Mouse (Mus musculus) stomach, postnatal 0 days (tissue): Measurements from ENCODE around the gene Fezf1. TPM values are rescaled to one million over a fixed set of nuclear protein-coding genes. Genes with fewer than 3 reads are reported as not detected.

Experiments
- ATAC-seq: fragments of 200-750 bp; cut with Nextera tagmentation; 2 replicates; pipeline ENCODE4 v1.8.0; 2017; ENCODE audit not compliant: low FRiP score, low TSS enrichment
- DNase-seq: peaks from one replicate; pipeline ENCODE4 v3.0.0-alpha.2; 2016; ENCODE audit warnings: low spot score
- H3K27ac ChIP-seq: fragments of 300-500 bp; sonication (generic); replicated peaks from 2 replicates; pipeline ENCODE4 v1.5.1; 2014; ENCODE audit warnings: mild to moderate bottlenecking, control low read depth
- H3K27me3 ChIP-seq: fragments of 300-500 bp; sonication (generic); 2 replicates; pipeline ENCODE4 v1.6.1; 2014; ENCODE audit warnings: low read length; ENCODE audit not compliant: control insufficient read depth, insufficient read depth
- H3K36me3 ChIP-seq: fragments of 300-500 bp; sonication (generic); 2 replicates; pipeline ENCODE4 v1.6.1; 2014; ENCODE audit warnings: low read length, mixed read lengths; ENCODE audit not compliant: control insufficient read depth, insufficient read depth
- H3K4me1 ChIP-seq: fragments of 300-500 bp; sonication (generic); replicated peaks from 2 replicates; pipeline ENCODE4 v1.6.1; 2014; ENCODE audit warnings: antibody characterized with exemption; ENCODE audit not compliant: control insufficient read depth, insufficient read depth
- H3K4me2 ChIP-seq: fragments of 300-500 bp; sonication (generic); replicated peaks from 2 replicates; pipeline ENCODE4 v1.6.1; 2014; ENCODE audit warnings: low read depth, mild to moderate bottlenecking, control low read depth, moderate library complexity
- H3K4me3 ChIP-seq: fragments of 300-500 bp; sonication (generic); 2 replicates; pipeline ENCODE4 v1.5.1; 2014; ENCODE audit warnings: low read depth, low read length, control low read depth
- H3K9ac ChIP-seq: fragments of 300-500 bp; sonication (generic); 2 replicates; pipeline ENCODE4 v1.6.1; 2014; ENCODE audit warnings: mild to moderate bottlenecking, low read length, control low read depth, mixed read lengths
- H3K9me3 ChIP-seq: fragments of 300-500 bp; sonication (generic); 2 replicates; pipeline ENCODE4 v1.6.1; 2016; ENCODE audit warnings: low read length; ENCODE audit not compliant: control insufficient read depth
- CTCF ChIP-seq: IDR thresholded peaks from 2 replicates; pipeline ENCODE4 v1.5.1; 2016; ENCODE audit warnings: antibody characterized with exemption, low read depth, mild to moderate bottlenecking, moderate library complexity
- EP300 ChIP-seq: optimal IDR thresholded peaks from 2 replicates; pipeline ENCODE3; 2016; ENCODE audit warnings: antibody characterized with exemption
- whole genome bisulfite sequencing: fragments of 180-500 bp; shearing (Covaris S2); extraction: QIAGEN DNeasy Blood & Tissue Kit; methylation state at CpG from one replicate; pipeline ENCODE4 v1.1.7; 2014; 5-methylcytosine and 5-hydroxymethylcytosine counted together
- polyA plus RNA-seq: library from polyadenylated mRNA; unstranded; fragments of >200 nt; fragmentation: Nextera tagmentation; extraction: Ambion mirVana; gene quantifications from 2 replicates; pipeline ENCODE4 v1.2.1, GENCODE M21; 2015

The Fezf1 gene
- polyA plus RNA-seq, result not detected in 2 replicates

DNA sequence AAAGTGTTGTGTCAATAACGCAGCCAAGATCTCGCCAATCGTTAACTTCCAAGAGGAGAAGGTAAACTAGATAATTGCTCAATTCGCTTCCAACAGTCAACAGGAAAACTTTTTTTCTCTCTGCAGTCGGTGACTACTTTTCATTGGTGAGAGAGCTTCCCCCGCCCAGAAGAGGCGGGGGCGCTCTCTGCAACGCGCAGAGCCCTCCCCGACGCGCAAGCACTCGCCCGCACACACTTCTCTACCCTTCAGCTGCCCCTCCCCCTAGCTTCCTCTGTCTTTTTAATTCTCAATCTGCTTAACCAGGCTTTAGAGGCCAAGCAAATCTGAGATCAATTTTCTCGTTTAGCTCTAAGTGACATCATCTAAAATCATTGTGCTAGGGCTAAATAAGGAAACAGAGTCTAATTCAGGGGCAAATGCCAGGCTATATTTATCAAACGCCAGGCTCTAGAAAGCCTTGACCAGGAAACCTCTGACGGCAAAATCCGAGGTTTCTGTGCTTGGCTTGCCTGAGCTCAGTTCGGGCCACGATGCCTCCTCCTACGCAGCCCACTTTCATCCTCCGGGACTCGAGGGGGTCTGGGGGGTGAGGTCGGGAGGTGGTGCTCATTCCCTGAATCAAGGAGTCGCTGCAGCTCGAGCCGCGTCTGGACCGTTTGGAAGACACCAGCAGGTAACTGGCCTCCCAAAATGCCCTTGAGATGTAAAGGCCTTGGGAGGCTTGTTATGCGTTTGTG lies at the start of gene Fezf1:
Gene Fezf1 (minus strand): TSS at position 50 of the 740 bp plus-strand sequence.
- ATAC-seq, result no peak
- peaks cover 34% of the 10 kb centered on the region for H3K27me3 ChIP-seq
- H3K4me3 ChIP-seq, result peak within 1 kb of the TSS; percentile 30; the same call in 1 of the 2 replicates
- DNase-seq, result no peak
- peak within 1 kb of the TSS; percentile 47 for H3K4me2 ChIP-seq
- H3K36me3 ChIP-seq, result no peaks in the 10 kb centered on the region
- no peak within 1 kb of the TSS for H3K27ac ChIP-seq
- H3K9me3 ChIP-seq, result no peaks in the 10 kb centered on the region
- TF ChIP-seq EP300, result no peak
- TF ChIP-seq CTCF, result no peak
- H3K4me1 ChIP-seq, result no peaks in the 10 kb centered on the region
- no peak within 1 kb of the TSS for H3K9ac ChIP-seq
- WGBS, result 1% methylated on average over 31 of the region's 31 CpGs

DNA sequence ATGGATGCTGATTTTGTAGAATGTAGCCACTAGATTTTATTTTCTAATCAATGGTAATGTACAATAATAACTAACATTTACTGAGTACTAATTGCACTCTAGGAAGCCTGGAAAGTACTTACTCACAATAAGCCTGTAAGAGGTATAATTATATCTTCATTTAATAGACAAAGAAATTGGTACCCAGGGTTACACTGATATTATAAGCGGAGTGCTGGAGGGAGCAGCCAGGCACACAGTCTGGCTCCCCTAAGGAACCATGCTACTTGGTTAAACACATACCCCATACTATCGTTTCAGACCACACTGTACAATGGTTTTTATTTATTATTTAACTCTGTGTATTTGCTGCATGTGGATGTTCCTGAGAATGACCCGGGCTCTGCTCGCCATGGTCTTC lies 46.5 kb upstream of the Fezf1 start:
- 87% methylated on average over 4 of the region's 4 CpGs for WGBS
- Histone ChIP-seq H3K9ac (no peak overlapping the region), H3K4me2 (no peak overlapping the region), H3K9me3 (no peaks in the 10 kb centered on the region), H3K27ac (no peak overlapping the region), H3K4me1 (no peaks in the 10 kb centered on the region), H3K36me3 (no peaks in the 10 kb centered on the region), H3K4me3 (no peak overlapping the region), H3K27me3 (no peaks in the 10 kb centered on the region)
- ATAC-seq (no peak), DNase-seq (no peak)
- TF ChIP-seq CTCF (no peak), EP300 (no peak)

GRCm38 (mm10) chr6:23288752-23289151 lies 40.6 kb upstream of the Fezf1 start:
- Histone ChIP-seq H3K27ac (no peak overlapping the region), H3K36me3 (no peaks in the 10 kb centered on the region), H3K9me3 (no peaks in the 10 kb centered on the region), H3K9ac (no peak overlapping the region), H3K4me3 (no peak overlapping the region), H3K4me1 (no peaks in the 10 kb centered on the region), H3K27me3 (no peaks in the 10 kb centered on the region), H3K4me2 (no peak overlapping the region)
- DNase-seq (no peak), ATAC-seq (peak; percentile 99)
- 60% methylated on average over 4 of the region's 4 CpGs for WGBS
- TF ChIP-seq CTCF (no peak), EP300 (no peak)

- TF ChIP-seq CTCF, result no peak
- no peak for TF ChIP-seq EP300
- Histone ChIP-seq H3K36me3 (no peaks in the 10 kb centered on the region), H3K27ac (no peak overlapping the region), H3K4me2 (no peak overlapping the region), H3K9ac (no peak overlapping the region), H3K4me1 (no peaks in the 10 kb centered on the region), H3K27me3 (no peaks in the 10 kb centered on the region), H3K4me3 (no peak overlapping the region), H3K9me3 (no peaks in the 10 kb centered on the region)
- 75% methylated on average over 9 of the region's 9 CpGs for WGBS
- ATAC-seq, result no peak
- DNase-seq, result no peak
These were observed 33.3 kb upstream of the Fezf1 start for GRCm38 (mm10) chr6:23281514-23281820.

GRCm38 (mm10) chr6:23280811-23281513 lies 32.8 kb upstream of the Fezf1 start:
- H3K4me2 ChIP-seq, result no peak overlapping the region
- H3K36me3 ChIP-seq, result no peaks in the 10 kb centered on the region
- no peaks in the 10 kb centered on the region for H3K4me1 ChIP-seq
- TF ChIP-seq CTCF (no peak), EP300 (no peak)
- DNase-seq, result no peak
- no peak overlapping the region for H3K27ac ChIP-seq
- WGBS, result 64% methylated on average over 15 of the region's 15 CpGs
- ATAC-seq, result no peak
- no peak overlapping the region for H3K9ac ChIP-seq
- H3K9me3 ChIP-seq, result no peaks in the 10 kb centered on the region
- H3K4me3 ChIP-seq, result no peak overlapping the region
- no peaks in the 10 kb centered on the region for H3K27me3 ChIP-seq

DNA sequence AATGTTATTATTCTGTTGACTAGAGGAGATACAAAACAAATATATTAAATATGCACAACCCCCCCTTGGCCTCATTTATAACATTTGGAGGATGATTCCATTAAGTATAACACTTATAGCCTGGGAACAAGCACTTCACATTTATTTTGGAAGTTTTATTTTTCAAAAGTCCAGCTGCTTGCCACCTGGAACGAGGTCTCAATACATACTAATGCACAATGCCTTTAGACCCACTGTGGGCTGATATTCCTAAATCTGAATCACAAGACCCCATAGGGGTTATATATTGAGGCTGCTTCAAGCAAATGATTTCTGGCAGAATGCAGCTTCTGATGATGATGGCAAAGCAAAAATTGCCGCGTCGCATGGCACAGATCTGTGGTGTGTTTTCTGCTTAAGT lies 25.3 kb upstream of the Fezf1 start:
- no peak for DNase-seq
- Histone ChIP-seq H3K27me3 (no peaks in the 10 kb centered on the region; the same call in 1 of the 2 replicates), H3K4me2 (no peak overlapping the region), H3K4me3 (no peak overlapping the region), H3K27ac (no peak overlapping the region), H3K4me1 (no peaks in the 10 kb centered on the region), H3K9me3 (no peaks in the 10 kb centered on the region), H3K9ac (no peak overlapping the region), H3K36me3 (no peaks in the 10 kb centered on the region)
- TF ChIP-seq CTCF (no peak), EP300 (no peak)
- ATAC-seq, result no peak
- WGBS, result 75% methylated on average over 4 of the region's 4 CpGs
